Mouse (Mus musculus): ENCODE measurements around the gene Erc2. TPM values are rescaled to one million over a fixed set of nuclear protein-coding genes. Genes with fewer than 3 reads are reported as not detected.

Gene Erc2
- total RNA-seq, 2 experiments from 2014 or later, result 225 to 256 TPM

DNA sequence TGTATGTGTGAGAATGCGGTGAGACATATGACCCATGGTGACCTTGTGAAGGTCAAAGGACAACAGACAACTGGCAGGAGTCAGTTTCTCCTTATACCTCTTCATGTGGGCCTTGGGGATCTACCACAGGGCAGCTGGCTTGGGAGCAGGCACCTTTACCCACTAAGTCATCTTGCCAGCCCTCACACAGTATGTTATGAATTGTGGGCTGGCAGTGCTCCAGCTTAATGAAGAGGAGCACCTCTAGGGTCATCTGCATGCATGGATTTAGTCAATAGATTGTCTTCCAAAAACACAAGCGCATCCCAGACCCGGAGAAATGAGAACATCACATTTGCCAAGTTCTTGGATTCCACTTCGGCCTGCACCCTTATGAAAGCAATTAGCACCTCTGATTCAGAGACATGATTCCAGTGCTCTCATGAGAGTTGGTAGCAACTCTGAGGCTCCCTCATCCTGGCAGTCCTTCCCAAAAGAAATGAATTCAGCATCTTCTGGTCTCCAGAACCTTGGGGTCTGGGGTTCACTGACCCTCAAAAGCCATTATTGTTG, 787.6 kb downstream of the Erc2 start:
- DNase-seq (ENCODE audit: extremely low spot score in 1 of 2, low spot score in 1 of 2), result no peak

DNA sequence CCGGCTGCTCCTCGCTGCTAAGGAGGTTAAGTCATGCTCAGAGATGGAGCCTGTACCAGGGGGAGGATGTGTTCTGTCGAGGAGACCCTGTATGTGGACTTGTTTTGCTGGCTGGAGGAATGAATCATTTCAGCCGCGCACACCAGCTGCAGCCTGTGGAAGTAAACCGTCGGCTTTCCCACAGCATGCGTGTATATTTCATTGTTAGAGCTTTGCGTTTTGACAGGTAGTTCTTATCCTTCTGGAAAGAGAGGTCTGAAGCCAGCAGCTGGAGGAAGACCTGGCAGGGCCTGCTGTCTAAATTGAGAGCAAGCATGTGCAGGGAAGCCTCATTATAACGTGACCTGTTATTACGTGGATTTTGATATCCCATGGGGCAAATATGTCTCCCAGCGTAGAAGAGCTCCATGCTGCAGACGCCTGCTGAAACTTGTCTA, 788.6 kb downstream of the Erc2 start:
- DNase-seq (ENCODE audit: extremely low spot score in 1 of 2, low spot score in 1 of 2), result no peak

DNA sequence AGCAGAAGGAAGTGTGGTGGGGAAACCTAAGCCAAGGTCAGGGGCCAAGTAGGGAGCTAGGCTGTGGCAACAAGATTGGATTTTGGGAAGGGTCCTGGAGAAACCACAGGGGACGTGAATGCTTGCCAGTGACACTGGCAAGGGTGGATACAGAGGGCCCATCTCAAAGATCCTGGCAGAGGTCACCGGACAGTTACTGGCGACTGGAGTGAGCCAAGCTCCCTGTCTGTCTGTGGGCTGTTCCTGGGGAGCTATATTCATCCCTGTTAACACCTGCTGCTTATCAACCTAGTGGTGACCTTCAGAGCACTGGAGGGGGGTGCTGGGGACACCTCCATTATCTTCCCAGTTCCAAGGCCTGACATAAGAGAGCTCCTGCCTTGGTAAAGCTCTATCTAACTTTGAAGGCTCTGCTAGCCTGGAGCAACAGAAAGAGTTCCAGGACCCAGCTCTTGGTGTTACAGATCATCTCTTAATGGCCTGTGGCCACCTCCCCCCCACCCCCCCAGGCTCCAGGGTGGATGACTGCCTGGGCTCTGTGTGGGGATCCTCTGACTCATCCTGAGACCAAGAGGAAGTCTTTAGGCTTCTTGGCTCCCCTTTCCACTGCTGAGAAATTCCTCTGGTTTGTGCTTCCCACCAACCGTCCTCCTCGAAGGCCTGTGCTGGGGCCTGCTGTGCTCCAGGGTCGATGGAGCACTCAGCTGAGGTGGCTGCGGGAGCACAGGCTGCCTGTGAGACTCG, 790.2 kb downstream of the Erc2 start:
- no peak for DNase-seq (ENCODE audit: extremely low spot score in 1 of 2, low spot score in 1 of 2)

DNA sequence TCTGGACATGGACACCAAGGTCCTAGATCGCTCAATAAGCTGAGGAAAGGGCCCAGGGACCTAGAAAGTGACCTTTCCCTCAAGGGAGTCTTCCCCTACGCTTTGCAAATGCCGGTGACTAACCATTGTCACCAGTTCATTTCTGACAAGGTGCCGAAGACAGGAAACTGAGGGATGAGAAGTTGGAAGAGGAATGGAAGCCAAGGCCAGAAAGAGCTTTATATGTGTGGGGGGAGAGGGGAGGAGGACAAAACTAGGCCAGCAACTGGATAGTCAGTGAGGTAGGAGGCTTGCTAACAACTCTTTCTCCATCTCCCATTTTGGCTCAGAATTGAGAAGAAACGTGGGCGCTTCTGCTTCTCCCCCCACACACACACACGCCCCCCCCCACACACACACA, 791.3 kb downstream of the Erc2 start:
- no peak for DNase-seq (ENCODE audit: extremely low spot score in 1 of 2, low spot score in 1 of 2)

DNA sequence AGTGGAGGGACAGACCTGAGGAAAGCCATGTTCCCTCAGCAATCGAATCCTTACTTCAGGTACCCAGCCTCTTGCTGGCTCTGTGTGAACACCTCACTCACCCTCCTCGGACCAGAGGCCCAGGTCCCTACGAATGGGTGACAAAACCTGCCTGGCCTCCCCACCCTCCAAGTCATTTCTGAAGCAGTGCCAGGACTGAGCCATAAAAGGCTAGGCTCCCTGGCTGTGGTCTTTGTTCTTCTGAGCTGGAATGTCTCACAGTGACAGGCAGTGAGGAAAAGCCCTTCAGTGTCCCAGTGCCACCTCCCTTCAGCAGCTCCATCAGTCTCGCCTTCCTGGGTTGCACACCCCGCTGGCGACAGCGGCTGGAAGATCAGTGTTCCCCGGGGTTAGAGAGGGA, 794.8 kb downstream of the Erc2 start:
- no peak for DNase-seq (ENCODE audit: extremely low spot score in 1 of 2, low spot score in 1 of 2)

DNA sequence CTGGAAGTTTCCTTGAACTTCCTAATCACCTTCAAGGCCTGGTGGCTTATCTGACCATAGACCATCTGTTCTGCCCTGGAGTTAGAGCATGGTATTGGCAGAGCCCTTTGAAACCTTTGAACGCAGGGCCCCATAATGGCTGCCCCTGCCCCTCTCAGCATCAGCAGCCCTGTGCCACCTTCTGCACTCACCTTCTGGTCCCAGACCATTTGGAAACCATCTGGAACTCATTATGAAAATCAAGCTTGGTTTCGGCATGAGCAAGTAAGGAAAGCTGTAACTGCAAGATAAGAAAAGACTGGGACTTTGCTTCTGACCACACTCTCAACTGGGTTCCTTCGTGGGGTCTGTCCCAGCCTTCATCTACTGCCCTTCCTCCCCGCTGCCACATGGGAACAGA, 796.3 kb downstream of the Erc2 start:
- DNase-seq (ENCODE audit: extremely low spot score in 1 of 2, low spot score in 1 of 2), result no peak

DNA sequence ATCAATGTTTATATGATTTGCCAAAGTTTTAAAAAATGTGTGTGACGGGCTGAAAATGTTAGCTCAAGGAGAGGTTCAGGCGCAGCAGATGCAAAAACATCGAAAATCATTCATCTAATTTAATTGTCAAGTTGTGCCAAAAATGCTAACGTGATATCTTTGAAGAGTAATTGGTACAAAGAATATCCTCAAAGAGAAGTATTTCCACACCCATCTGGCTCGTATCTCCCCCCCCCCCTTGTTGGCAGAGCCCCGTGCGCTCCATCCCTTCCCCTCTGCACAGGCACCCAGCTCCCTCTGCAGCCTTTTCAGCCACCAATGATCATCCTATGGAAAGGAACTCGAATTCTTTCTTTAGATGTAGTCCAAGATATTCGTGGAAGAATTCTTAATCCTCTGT, 797.0 kb downstream of the Erc2 start:
- no peak for DNase-seq (ENCODE audit: extremely low spot score in 1 of 2, low spot score in 1 of 2)

DNA sequence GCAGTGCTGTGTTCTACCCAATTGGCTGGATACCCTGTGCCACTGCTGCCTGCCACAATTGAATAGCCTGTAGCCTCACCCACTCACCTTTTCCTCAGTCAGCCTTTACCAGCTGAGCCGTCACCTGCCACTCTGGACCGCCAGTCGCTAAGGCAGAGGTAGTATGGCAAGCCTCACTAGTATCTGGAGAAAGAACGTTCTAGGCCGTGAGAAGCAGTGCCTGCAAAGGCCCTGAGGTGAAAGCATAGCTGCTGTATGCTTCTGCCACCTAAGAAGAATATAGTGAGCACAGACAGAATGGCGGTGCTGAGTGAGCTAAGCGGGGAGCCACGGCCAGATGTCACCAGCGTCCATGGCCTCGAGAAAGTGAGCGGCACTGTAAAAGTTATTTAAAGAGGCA, 798.4 kb downstream of the Erc2 start:
- no peak for DNase-seq (ENCODE audit: extremely low spot score in 1 of 2, low spot score in 1 of 2)

DNA sequence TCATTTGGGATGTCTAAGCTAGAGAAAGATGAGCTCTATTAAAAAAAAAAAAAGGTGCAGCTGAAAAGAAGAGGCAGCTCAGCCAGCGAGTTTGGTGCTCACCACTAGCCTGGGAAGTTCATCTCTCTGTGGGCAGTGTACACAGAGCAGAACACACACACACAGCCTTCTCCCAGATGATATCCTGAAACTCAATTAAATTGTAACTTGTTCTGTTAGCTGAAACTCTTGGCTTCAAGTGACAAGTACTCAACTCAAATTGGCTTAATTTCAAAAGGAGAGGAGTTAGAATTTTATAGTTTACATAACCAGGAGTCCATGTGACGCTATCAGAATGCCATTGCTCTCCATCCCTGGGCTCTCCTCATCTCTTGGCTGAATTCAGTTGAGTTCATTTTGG, 804.4 kb downstream of the Erc2 start:
- no peak for DNase-seq (ENCODE audit: extremely low spot score in 1 of 2, low spot score in 1 of 2)

DNA sequence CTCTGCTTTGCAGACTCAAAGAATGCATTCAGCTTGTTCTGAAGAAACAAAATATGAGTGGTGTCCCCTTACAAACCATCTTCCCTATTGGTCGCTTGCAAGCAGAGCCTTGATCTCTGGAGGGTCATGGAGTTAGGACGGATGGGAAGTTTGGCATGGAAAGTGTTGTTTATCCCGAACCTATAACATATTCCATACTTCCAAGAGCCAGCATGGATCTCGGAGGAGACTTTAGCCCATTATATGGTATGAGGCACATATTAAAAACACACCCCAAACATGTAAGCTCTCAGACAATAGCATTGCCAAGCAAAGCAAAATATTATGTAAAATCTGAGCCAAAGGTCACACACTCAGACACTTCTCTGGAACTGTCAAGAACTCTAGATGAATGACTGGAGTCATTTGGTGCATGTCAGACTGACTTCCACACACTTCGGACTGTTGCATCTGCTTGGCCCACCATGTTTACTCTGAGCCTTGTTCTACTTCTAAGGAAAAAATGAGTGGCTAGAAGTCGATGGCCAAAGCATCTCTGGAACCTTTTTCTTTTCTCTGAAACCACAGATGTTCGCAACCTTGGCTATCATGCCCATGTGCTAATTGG, 809.6 kb downstream of the Erc2 start:
- no peak for DNase-seq (ENCODE audit: extremely low spot score in 1 of 2, low spot score in 1 of 2)

DNA sequence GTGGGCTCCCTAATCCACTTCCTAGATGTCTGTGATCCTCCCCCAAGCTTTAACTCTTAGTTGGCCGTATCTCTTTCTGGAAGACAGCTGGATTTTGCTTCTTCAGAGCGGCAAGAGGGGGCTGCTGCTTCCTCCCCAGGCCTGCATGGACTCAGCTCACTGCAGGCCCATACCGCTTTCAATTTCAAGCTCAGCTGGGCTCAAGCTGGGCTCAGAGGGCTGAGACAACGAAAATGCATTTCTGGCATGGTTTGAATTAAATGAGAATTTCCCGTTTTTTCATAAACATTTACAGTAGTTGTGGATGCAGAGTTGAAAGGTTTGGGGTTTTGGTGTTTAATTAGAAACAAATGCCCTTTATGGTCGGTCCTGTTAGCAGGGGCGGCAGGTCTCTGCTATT, 812.8 kb downstream of the Erc2 start:
- no peak for DNase-seq (ENCODE audit: extremely low spot score in 1 of 2, low spot score in 1 of 2)

DNA sequence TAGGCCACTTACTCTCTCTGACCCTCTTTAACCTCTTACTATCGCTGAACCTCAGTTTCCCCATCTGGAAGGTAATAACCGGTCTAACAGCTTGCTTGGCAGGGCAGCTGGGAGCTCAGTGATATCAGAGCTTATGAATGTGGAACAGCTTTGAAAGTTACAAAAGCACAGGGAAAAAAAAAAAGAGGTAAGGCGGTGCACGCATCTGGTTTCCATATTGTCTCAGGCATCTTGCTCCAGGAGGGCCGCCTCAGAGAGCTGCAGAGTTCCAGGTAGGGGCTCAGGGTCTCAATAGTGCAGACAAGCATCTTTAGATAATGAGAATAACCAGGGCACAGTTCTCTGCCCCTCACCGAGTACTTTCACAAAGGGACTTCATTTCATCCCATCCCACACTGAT, 816.9 kb downstream of the Erc2 start:
- no peak for DNase-seq (ENCODE audit: extremely low spot score in 1 of 2, low spot score in 1 of 2)

DNA sequence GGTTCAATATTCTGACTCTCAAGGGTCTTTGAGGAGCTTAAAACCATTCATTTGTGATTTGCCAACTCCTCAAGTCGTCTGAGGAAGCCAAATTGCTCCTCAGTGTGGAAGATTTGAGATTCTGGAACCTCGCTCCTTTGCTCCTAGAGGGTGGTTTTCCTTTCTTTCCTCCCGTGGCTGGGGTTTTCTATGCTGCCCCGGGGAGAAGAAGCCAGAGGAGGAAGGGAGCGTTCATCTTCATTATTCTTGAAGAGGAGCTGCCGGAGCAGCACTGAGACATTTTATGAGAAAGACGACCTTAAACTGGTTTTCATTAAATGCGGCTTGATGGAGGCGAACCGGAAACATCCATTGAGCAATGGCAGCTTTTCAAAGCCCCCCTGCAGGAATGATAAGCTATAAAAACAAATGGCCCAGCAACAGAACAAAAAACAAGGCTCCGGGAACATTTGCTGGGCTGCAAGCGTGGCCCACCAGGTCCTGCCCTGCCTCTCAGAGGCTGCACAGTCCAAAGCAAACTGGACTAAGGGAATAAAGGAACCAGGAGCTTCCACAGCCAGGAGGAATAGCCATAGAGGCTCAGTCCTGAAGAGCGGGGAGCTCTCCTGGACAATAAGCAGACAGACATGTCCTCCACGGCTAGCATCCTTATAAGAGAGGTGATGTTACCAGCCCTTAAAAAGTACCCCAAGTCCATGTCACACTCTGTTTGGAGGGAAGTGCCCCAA, 819.2 kb downstream of the Erc2 start:
- DNase-seq (ENCODE audit: extremely low spot score in 1 of 2, low spot score in 1 of 2), result no peak

DNA sequence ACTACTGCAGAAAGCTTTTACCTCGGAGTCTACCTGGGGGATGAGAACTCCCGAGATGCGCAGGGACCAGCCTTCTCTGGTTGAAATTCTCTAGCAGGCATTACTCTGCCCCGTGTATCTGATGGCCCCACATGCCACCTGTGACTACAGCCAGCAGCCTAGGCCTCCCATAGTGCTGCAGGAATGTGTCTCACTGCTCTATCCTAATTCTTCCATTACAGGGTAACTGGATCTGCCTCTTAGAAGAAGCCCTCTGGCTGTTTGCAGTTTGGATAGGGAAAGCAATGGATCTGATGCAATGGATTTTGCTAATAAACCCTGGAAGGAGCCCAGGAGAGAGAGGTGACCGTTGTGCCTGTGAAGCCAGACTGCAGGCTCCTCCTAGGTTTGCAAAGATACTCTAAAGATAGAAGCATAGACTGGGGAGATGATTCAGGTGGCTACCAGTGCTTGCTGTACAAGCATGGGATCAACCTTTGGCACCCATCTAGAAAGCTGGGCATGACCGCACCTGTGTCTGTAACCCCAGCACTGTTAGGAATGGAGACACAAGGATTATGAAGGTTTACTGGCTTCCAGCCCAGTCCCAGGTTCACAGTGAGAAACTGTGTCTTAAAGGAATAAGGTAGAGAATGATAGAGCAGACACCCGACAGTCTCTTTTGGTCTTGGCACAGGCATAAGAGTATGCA, 821.2 kb downstream of the Erc2 start:
- DNase-seq (ENCODE audit: extremely low spot score in 1 of 2, low spot score in 1 of 2), result no peak

DNA sequence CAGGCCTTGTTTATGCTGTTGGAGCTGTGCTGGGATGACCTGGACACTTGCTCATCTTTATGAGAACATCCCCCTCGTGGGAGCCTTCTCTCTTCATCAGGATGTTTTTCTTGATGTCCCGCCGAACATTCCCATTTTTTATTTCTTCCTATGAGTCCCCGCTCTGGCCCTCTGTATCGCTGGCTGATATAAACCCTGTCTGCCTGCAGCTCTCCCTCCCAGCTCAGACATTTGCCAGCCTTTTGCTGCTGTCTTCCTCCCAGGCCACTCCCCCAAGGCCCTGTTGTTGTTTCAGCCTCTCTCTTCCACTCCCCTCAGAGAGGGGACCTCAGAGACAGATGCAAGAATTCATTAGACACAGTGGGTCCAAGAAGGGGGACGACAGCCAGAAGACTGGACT, 823.5 kb downstream of the Erc2 start:
- no peak for DNase-seq (ENCODE audit: extremely low spot score in 1 of 2, low spot score in 1 of 2)

DNA sequence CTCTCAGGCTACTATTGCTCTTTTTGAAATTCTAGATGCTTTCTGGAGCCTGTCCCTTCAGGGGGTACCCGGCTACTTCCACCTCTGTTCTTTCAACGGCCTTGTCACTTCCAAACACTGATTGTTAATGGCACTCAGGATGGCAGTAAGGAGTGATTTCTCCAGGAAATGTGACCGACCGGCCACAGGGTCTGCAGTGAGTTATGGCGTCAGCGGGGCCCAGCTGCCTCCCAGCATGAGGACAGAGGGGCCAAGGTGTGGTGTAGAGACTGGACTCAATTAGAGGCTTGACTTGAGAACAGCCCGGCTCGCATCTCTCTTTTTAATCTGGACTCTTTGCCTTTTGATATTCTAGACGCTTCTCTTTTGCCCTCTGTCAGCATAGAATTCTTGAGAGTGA, 829.5 kb downstream of the Erc2 start:
- DNase-seq (ENCODE audit: extremely low spot score in 1 of 2, low spot score in 1 of 2), result no peak

DNA sequence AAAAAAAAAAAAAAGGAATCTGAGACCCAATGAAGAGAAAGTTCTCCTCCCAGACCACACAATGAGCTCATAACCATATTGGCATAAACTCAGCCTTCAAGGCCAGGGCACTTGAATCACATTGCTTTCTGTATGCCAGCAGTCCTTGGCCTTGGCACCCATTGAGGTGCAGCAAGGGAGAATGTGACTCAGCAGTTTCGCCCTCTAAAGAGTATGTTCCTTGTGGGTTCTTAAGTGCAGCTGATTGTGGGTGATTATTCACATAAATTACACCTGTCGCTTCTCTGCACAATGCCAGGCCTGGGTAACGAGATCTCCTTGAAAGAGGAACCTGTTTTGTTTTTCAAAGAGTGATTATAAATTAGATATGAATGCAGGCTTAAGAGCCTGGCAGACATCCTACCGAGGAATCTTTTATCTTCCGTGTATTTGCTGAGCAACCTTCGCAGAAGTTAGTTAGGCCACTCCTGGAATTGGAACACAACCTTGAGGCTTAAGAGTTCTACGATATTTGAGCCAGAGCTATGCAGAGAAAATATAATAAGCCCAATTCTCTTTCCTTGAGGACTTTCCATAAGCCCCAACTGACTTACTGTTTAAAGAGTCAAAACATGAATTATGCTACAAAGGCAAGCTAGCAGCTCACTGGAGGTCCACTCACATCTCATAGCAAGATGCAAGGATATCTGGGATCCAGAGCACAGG, 834.3 kb downstream of the Erc2 start:
- DNase-seq (ENCODE audit: extremely low spot score in 1 of 2, low spot score in 1 of 2), result no peak

DNA sequence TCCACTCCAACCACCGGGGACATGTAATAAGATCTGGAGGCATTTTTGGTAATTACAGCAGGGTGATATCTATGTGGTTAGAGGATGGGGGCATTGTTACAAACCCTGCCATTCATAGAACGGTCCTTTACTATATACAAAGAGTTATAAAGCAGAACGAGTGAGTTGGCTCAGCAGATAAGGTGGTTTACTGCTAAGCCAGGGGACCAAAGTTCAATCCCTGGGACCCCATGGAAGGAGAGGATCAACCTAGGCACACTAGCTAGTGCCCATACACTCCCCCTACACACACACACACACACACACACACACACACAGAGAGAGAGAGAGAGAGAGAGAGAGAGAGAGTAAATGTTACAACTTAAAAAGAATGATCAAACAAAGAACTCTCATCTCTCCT, 835.2 kb downstream of the Erc2 start:
- no peak for DNase-seq (ENCODE audit: extremely low spot score in 1 of 2, low spot score in 1 of 2)

DNA sequence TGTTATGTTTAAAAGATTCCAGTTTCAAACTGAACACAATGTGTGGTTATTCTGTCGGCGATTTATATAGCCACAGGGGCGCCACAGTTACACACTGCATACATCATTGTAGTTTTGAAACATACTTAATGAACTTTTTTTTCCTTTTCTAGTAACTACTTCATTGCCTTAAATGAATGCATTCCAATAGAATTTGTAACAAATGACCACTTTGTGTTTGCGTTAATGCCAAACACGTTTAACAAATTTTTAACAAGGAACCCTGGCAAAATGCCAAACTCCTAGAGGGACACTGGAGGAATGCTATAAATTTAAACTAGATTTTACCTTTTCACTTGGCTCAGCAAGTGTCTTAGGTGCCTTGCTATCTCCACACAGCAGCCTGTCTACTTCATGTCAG, 845.7 kb downstream of the Erc2 start:
- no peak for DNase-seq (ENCODE audit: extremely low spot score in 1 of 2, low spot score in 1 of 2)

DNA sequence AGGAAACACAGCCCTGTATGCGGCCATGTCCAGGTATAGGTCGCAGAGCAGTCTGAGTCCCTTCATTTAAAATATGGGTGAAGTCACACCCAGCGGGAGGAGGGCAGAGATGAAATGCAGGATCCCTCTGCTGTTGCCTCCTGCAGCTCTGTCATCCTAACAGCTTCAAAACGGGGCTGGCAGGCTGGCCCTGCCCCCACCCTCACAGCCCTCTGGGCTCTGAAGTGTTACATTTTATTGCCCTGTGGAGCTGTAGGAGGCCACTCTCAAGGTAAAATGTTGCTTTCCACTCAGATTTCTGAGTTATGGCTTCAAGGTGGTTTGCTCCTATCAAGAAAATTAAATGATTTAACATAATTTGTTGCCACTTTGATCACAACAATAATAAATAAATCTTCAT, 847.5 kb downstream of the Erc2 start:
- no peak for DNase-seq (ENCODE audit: extremely low spot score in 1 of 2, low spot score in 1 of 2)

Measured in layer of hippocampus, postnatal 25 days (tissue).